Mouse (Mus musculus) testis, adult 2 months (tissue): ENCODE data around the gene Ptprf. TPM values are rescaled to one million over a fixed set of nuclear protein-coding genes. Genes with fewer than 3 reads are reported as not detected.

Experiments
- H3K27ac ChIP-seq: fragments of 200-500 bp; 2 replicates; pipeline ENCODE4 v1.5.1; 2012; ENCODE audit warnings: low read depth, low read length; ENCODE audit not compliant: control insufficient read depth, insufficient read depth
- H3K27me3 ChIP-seq: fragments of 200-500 bp; 2 replicates; pipeline ENCODE4 v1.6.1; 2012; ENCODE audit warnings: mild to moderate bottlenecking, low read length, moderate library complexity; ENCODE audit not compliant: control insufficient read depth, insufficient read depth
- H3K36me3 ChIP-seq: fragments of 200-500 bp; 2 replicates; pipeline ENCODE4 v1.6.1; 2012; ENCODE audit warnings: mild to moderate bottlenecking, low read length; ENCODE audit not compliant: control insufficient read depth, insufficient read depth
- H3K4me1 ChIP-seq: fragments of 200-500 bp; 2 replicates; pipeline ENCODE4 v1.6.1; 2012; ENCODE audit warnings: low read length; ENCODE audit not compliant: control insufficient read depth, insufficient read depth
- H3K4me3 ChIP-seq: fragments of 200-500 bp; 2 replicates; pipeline ENCODE4 v1.5.1; 2012; ENCODE audit warnings: low read depth, mild to moderate bottlenecking, low read length, moderate library complexity, mixed read lengths; ENCODE audit not compliant: control insufficient read depth
- CTCF ChIP-seq: fragments of 200-500 bp; IDR thresholded peaks from 2 replicates; pipeline ENCODE4 v1.5.1; 2012; ENCODE audit warnings: low read depth, mild to moderate bottlenecking, inconsistent platforms, low read length, moderate library complexity; ENCODE audit not compliant: control insufficient read depth, insufficient read depth, insufficient replicate concordance
- POLR2A ChIP-seq: fragments of 200-500 bp; IDR thresholded peaks from 2 replicates; pipeline ENCODE4 v1.6.1; 2012; ENCODE audit warnings: low read depth, mild to moderate bottlenecking, inconsistent platforms, low read length, moderate library complexity; ENCODE audit not compliant: control insufficient read depth
- polyA plus RNA-seq: library from polyadenylated mRNA; depleted of rRNA; stranded (reverse); fragments of >200 nt; gene quantifications from 2 replicates; pipeline ENCODE4 v1.2.3, GENCODE M21; 2012; rRNA removed

Gene Ptprf
- 14.3 and 15.2 TPM in 2 replicates for polyA plus RNA-seq

- no peak for TF ChIP-seq POLR2A
- TF ChIP-seq CTCF, result no peak
- Histone ChIP-seq H3K27me3 (no peaks in the 10 kb centered on the region), H3K4me3 (peak within 1 kb of the TSS; percentile 78), H3K27ac (peak within 1 kb of the TSS; percentile 36; the same call in 1 of the 2 replicates), H3K4me1 (peaks cover 10% of the 10 kb centered on the region), H3K36me3 (no peaks in the 10 kb centered on the region)
Measured at GRCm38 (mm10) chr4:118291231-118291630, at the start of gene Ptprf. TSS of gene Ptprf (minus strand) at chr4:118291405.

GRCm38 (mm10) chr4:118336658-118337057 is 45.5 kb upstream of the Ptprf start:
- TF ChIP-seq POLR2A (no peak), CTCF (peak; percentile 59; the same call in 1 of the 2 replicates)
- Histone ChIP-seq H3K27ac (no peak overlapping the region), H3K36me3 (no peaks in the 10 kb centered on the region), H3K4me3 (no peak overlapping the region), H3K27me3 (no peaks in the 10 kb centered on the region), H3K4me1 (no peaks in the 10 kb centered on the region)

GRCm38 (mm10) chr4:118335991-118336390 is 44.8 kb upstream of the Ptprf start:
- H3K4me1 ChIP-seq, result no peaks in the 10 kb centered on the region
- no peak overlapping the region for H3K27ac ChIP-seq
- H3K4me3 ChIP-seq, result no peak overlapping the region
- no peaks in the 10 kb centered on the region for H3K36me3 ChIP-seq
- TF ChIP-seq POLR2A (no peak), CTCF (no peak)
- H3K27me3 ChIP-seq, result no peaks in the 10 kb centered on the region

- H3K27me3 ChIP-seq, result no peaks in the 10 kb centered on the region
- no peak overlapping the region for H3K27ac ChIP-seq
- 0 out of 2 replicates have a peak, but pooled peaks cover 2% of the 10 kb centered on the region for H3K4me1 ChIP-seq
- TF ChIP-seq CTCF, result no peak
- no peak for TF ChIP-seq POLR2A
- no peak overlapping the region for H3K4me3 ChIP-seq
- H3K36me3 ChIP-seq, result no peaks in the 10 kb centered on the region
Measured at GRCm38 (mm10) chr4:118331777-118332176, 40.6 kb upstream of the Ptprf start.

GRCm38 (mm10) chr4:118326476-118326875 is 35.3 kb upstream of the Ptprf start:
- H3K27ac ChIP-seq, result no peak overlapping the region
- TF ChIP-seq CTCF (no peak), POLR2A (no peak)

GRCm38 (mm10) chr4:118320636-118321035 is 29.4 kb upstream of the Ptprf start:
- Histone ChIP-seq H3K27me3 (no peaks in the 10 kb centered on the region), H3K27ac (no peak overlapping the region), H3K4me3 (no peak overlapping the region), H3K36me3 (no peaks in the 10 kb centered on the region), H3K4me1 (no peaks in the 10 kb centered on the region)
- TF ChIP-seq POLR2A, result no peak
- no peak for TF ChIP-seq CTCF

More at GRCm38 (mm10) chr4:118326476-118326875, 35.3 kb upstream of the Ptprf start:
- Histone ChIP-seq H3K27me3 (no peaks in the 10 kb centered on the region), H3K4me1 (0 out of 2 replicates have a peak, but pooled peaks cover 2% of the 10 kb centered on the region), H3K4me3 (no peak overlapping the region), H3K36me3 (no peaks in the 10 kb centered on the region)

GRCm38 (mm10) chr4:118319706-118320344 is 28.6 kb upstream of the Ptprf start:
- TF ChIP-seq POLR2A (no peak), CTCF (no peak)
- Histone ChIP-seq H3K36me3 (no peaks in the 10 kb centered on the region), H3K4me1 (no peaks in the 10 kb centered on the region), H3K27me3 (no peaks in the 10 kb centered on the region), H3K4me3 (no peak overlapping the region), H3K27ac (no peak overlapping the region)

GRCm38 (mm10) chr4:118316662-118317061 is 25.5 kb upstream of the Ptprf start:
- H3K27ac ChIP-seq, result no peak overlapping the region
- TF ChIP-seq CTCF (no peak), POLR2A (no peak)

More at GRCm38 (mm10) chr4:118316662-118317061, 25.5 kb upstream of the Ptprf start:
- H3K4me1 ChIP-seq, result no peaks in the 10 kb centered on the region
- H3K36me3 ChIP-seq, result no peaks in the 10 kb centered on the region
- H3K27me3 ChIP-seq, result no peaks in the 10 kb centered on the region
- no peak overlapping the region for H3K4me3 ChIP-seq
